Mouse (Mus musculus): ENCODE measurements at regions not wholly inside any gene's neighbourhood (a gene's known extent, or its start where the extent isn't known, plus 50 kb on each side); places are given as distances from the start of the nearest gene placed in this dataset.

GRCm38 (mm10) chr2:103896160-103896559 lies 61.6 kb upstream of the Lmo2 start:
- peak; percentile 51 for ATAC-seq
- Histone ChIP-seq H3K4me2 (peak overlapping the region; percentile 77), H3K4me1 (peaks cover 98% of the 10 kb centered on the region), H3K36me3 (no peaks in the 10 kb centered on the region), H3K9ac (peak overlapping the region; percentile 77), H3K27ac (peak overlapping the region; percentile 100), H3K4me3 (peak overlapping the region; percentile 44; the same call in 1 of the 2 replicates), H3K9me3 (replicated peaks) (no peaks in the 10 kb centered on the region), H3K27me3 (replicated peaks) (no peaks in the 10 kb centered on the region)
- 10% methylated on average over 5 of the region's 5 CpGs for WGBS (ENCODE audit: insufficient replicate concordance)

- Histone ChIP-seq H3K27ac (peak overlapping the region; percentile 100), H3K36me3 (no peaks in the 10 kb centered on the region), H3K4me1 (peaks cover 98% of the 10 kb centered on the region), H3K9ac (peak overlapping the region; percentile 77), H3K4me3 (no peak overlapping the region), H3K4me2 (peak overlapping the region; percentile 77), H3K27me3 (replicated peaks) (no peaks in the 10 kb centered on the region), H3K9me3 (replicated peaks) (no peaks in the 10 kb centered on the region)
- 13% methylated on average over 3 of the region's 3 CpGs for WGBS (ENCODE audit: insufficient replicate concordance)
- peak; percentile 67 for ATAC-seq
These were observed 61.0 kb upstream of the Lmo2 start for GRCm38 (mm10) chr2:103896814-103897213.

- no peak for ATAC-seq
- Histone ChIP-seq H3K9me3 (replicated peaks) (no peaks in the 10 kb centered on the region), H3K4me3 (peak overlapping the region; percentile 35), H3K36me3 (no peaks in the 10 kb centered on the region), H3K9ac (peak overlapping the region; percentile 57), H3K27ac (peak overlapping the region; percentile 83), H3K27me3 (replicated peaks) (no peaks in the 10 kb centered on the region), H3K4me2 (peak overlapping the region; percentile 50), H3K4me1 (peaks cover 98% of the 10 kb centered on the region)
- WGBS (ENCODE audit: insufficient replicate concordance), result 89% methylated on average over 6 of the region's 6 CpGs
These were observed 58.1 kb upstream of the Lmo2 start for GRCm38 (mm10) chr2:103899713-103900112.

GRCm38 (mm10) chr2:103900384-103900783 lies 57.4 kb upstream of the Lmo2 start:
- Histone ChIP-seq H3K9me3 (replicated peaks) (no peaks in the 10 kb centered on the region), H3K9ac (peak overlapping the region; percentile 57), H3K27me3 (replicated peaks) (no peaks in the 10 kb centered on the region), H3K27ac (peak overlapping the region; percentile 83), H3K4me1 (peaks cover 97% of the 10 kb centered on the region), H3K4me3 (peak overlapping the region; percentile 35), H3K4me2 (peak overlapping the region; percentile 50), H3K36me3 (no peaks in the 10 kb centered on the region)
- 36% methylated on average over 5 of the region's 5 CpGs for WGBS (ENCODE audit: insufficient replicate concordance)
- no peak for ATAC-seq

- Histone ChIP-seq H3K27me3 (replicated peaks) (no peaks in the 10 kb centered on the region), H3K4me3 (no peak overlapping the region), H3K4me1 (peaks cover 97% of the 10 kb centered on the region), H3K9ac (peak overlapping the region; percentile 57), H3K27ac (peak overlapping the region; percentile 83), H3K9me3 (replicated peaks) (no peaks in the 10 kb centered on the region), H3K4me2 (peak overlapping the region; percentile 50), H3K36me3 (no peaks in the 10 kb centered on the region)
- WGBS (ENCODE audit: insufficient replicate concordance), result 72% methylated on average over 1 of the region's 1 CpGs
- ATAC-seq, result no peak
These were observed 56.3 kb upstream of the Lmo2 start for GRCm38 (mm10) chr2:103901457-103901856.

- no peak for ATAC-seq
- H3K4me1 ChIP-seq, result peaks cover 89% of the 10 kb centered on the region
- H3K4me2 ChIP-seq, result 0 out of 2 replicates have a peak overlapping the region, but pooled peaks have one; percentile 50
- no peak overlapping the region for H3K4me3 ChIP-seq
- H3K27ac ChIP-seq, result peak overlapping the region; percentile 83
- WGBS (ENCODE audit: insufficient replicate concordance), result 69% methylated on average over 11 of the region's 11 CpGs
- no peaks in the 10 kb centered on the region for H3K9me3 ChIP-seq (replicated peaks)
- H3K36me3 ChIP-seq, result no peaks in the 10 kb centered on the region
- H3K9ac ChIP-seq, result peak overlapping the region; percentile 29; the same call in 1 of the 2 replicates
- no peaks in the 10 kb centered on the region for H3K27me3 ChIP-seq (replicated peaks)
These were observed 55.0 kb upstream of the Lmo2 start for GRCm38 (mm10) chr2:103902777-103903176.

GRCm38 (mm10) chr2:103905681-103906080 lies 52.1 kb upstream of the Lmo2 start:
- Histone ChIP-seq H3K4me1 (peaks cover 74% of the 10 kb centered on the region), H3K4me2 (no peak overlapping the region), H3K9ac (no peak overlapping the region), H3K27me3 (replicated peaks) (no peaks in the 10 kb centered on the region), H3K9me3 (replicated peaks) (no peaks in the 10 kb centered on the region), H3K27ac (peak overlapping the region; percentile 64; the same call in 1 of the 2 replicates), H3K4me3 (no peak overlapping the region), H3K36me3 (no peaks in the 10 kb centered on the region)
- 0 out of 2 replicates have a peak, but pooled peaks have one; percentile 13 for ATAC-seq
- WGBS (ENCODE audit: insufficient replicate concordance), result 44% methylated on average over 1 of the region's 1 CpGs

GRCm38 (mm10) chr2:103906581-103907184 lies 51.1 kb upstream of the Lmo2 start:
- H3K27ac ChIP-seq, result peak overlapping the region; percentile 64
- H3K4me3 ChIP-seq, result no peak overlapping the region
- H3K4me1 ChIP-seq, result peaks cover 64% of the 10 kb centered on the region
- no peak overlapping the region for H3K4me2 ChIP-seq
- no peaks in the 10 kb centered on the region for H3K36me3 ChIP-seq
- 0 out of 2 replicates have a peak overlapping the region, but pooled peaks have one; percentile 33 for H3K9ac ChIP-seq
- ATAC-seq, result no peak
- WGBS (ENCODE audit: insufficient replicate concordance), result 40% methylated on average over 2 of the region's 2 CpGs
- H3K27me3 ChIP-seq (replicated peaks), result no peaks in the 10 kb centered on the region
- H3K9me3 ChIP-seq (replicated peaks), result no peaks in the 10 kb centered on the region
